Mouse (Mus musculus): ENCODE data around the gene Arpc3.
A peak's percentile ranks its signal among the peaks of the same experiment; 100 is the strongest.

- no peak for TF ChIP-seq CTCF (IDR thresholded peaks at IDR 0.05; ENCODE audit: insufficient read depth, low read length)
- peak; percentile 75; the same call in 1 of the 2 replicates for TF ChIP-seq POLR2A (IDR thresholded peaks at IDR 0.05; ENCODE audit: borderline replicate concordance, extremely low read depth, low read depth, low read length)
Measured at GRCm38 (mm10) chr5:122372192-122372769, 19.4 kb upstream of the Arpc3 start, which contains the start of gene Fam216a.

All from lung, adult 2 months (tissue).